ENCODE assay signal across 8 mouse cellular contexts in the genomic region with DNA sequence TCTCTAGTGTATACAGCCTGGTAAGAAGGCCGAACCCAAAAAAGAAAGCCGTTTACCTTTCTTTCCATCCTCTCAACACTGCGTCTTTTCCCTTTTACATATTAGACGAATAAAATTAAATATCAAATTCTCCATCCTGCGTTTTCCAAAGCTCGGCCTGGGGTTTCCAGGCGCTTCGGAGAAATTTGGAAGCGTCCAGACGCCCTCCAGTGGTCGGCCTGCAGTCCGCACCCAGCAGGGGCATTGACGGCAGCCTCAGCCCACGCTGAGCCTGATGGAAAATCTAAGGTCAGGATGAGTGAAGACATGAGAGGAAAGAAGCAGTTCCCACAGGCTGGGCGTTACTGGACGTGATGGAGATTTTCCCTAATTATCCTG. TPM values are rescaled to one million over a fixed set of nuclear protein-coding genes. Genes with fewer than 3 reads are reported as not detected.
DNase-seq lines count a peak whose midpoint lies in the region; ATAC-seq and TF ChIP-seq lines count a peak whose summit lies in the region.

No protein-coding gene starts in this region.

- no peak for TF ChIP-seq POLR2A in olfactory bulb, adult 2 months (IDR thresholded peaks at IDR 0.05; ENCODE audit: insufficient read depth, low read depth, low read length)

- H3K4me1 ChIP-seq in ES-E14 (ENCODE audit: control insufficient read depth in 2 of 2, insufficient read depth in 2 of 2, low read length in 2 of 2, poor library complexity in 1 of 2), result no peaks in the 10 kb centered on the region
- H3K4me1 ChIP-seq in forebrain, postnatal 0 days (ENCODE audit: insufficient read depth), result no peaks in the 10 kb centered on the region
- H3K4me1 ChIP-seq in lung, embryonic 14.5 days (ENCODE audit: insufficient read depth), result no peaks in the 10 kb centered on the region
- H3K4me1 ChIP-seq in olfactory bulb, adult 2 months (ENCODE audit: control insufficient read depth, insufficient read depth, low read length), result peaks cover 8% of the 10 kb centered on the region

- peak overlapping the region; percentile 92 for H3K4me2 ChIP-seq in forebrain, postnatal 0 days (ENCODE audit: low read depth)
- H3K4me2 ChIP-seq in lung, embryonic 14.5 days, result peak overlapping the region; percentile 99

- H3K9ac ChIP-seq in ES-E14 (ENCODE audit: insufficient read depth, low read depth, low read length, poor library complexity, severe bottlenecking), result no peak overlapping the region
- H3K9ac ChIP-seq in forebrain, postnatal 0 days, result peak overlapping the region; percentile 63
- peak overlapping the region; percentile 55 for H3K9ac ChIP-seq in lung, embryonic 14.5 days

- WGBS in forebrain, postnatal 0 days, result under 1% methylated on average over 16 of the region's 16 CpGs
- under 1% methylated on average over 16 of the region's 16 CpGs for WGBS in lung, embryonic 14.5 days
- under 1% methylated on average over 16 of the region's 16 CpGs for WGBS in olfactory bulb, adult 2 months

- in situ Hi-C loops in ES-E14 (cut with MboI; ENCODE audit: low sequenced_read_pairs in 2 of 2, unreplicated experiment in 2 of 2), result no loop called here

- no peaks in the 10 kb centered on the region for H3K9me3 ChIP-seq in ES-E14 (ENCODE audit: control insufficient read depth, insufficient read depth, low read depth, low read length)
- H3K9me3 ChIP-seq in forebrain, postnatal 0 days (ENCODE audit: low read length), result no peaks in the 10 kb centered on the region
- H3K9me3 ChIP-seq in lung, embryonic 14.5 days (ENCODE audit: low read depth, low read length), result no peaks in the 10 kb centered on the region

- H3K36me3 ChIP-seq in ES-E14 (ENCODE audit: control insufficient read depth, insufficient read depth, low read length, poor library complexity, severe bottlenecking), result no peaks in the 10 kb centered on the region
- no peaks in the 10 kb centered on the region for H3K36me3 ChIP-seq in forebrain, postnatal 0 days (ENCODE audit: insufficient read depth)
- H3K36me3 ChIP-seq in lung, embryonic 14.5 days (ENCODE audit: insufficient read depth), result no peaks in the 10 kb centered on the region

- intact Hi-C loops in heart, postnatal 25 days (cut with DNase I), result loop anchor here (5.0 kb wide), 1 partner anchor 102 kb away; no protein-coding TSS in a partner anchor

- peak; percentile 50 for DNase-seq in ES-E14 (ENCODE audit: low read depth, low spot score)
- DNase-seq in cerebellum, adult 18-20 months, result peak; percentile 60 to 69
- peak; percentile 90 for DNase-seq in forebrain, postnatal 0 days
- DNase-seq in heart, postnatal 25 days (ENCODE audit: low spot score), result peak; percentile 55
- peak; percentile 67 to 86 for DNase-seq in layer of hippocampus, adult 18-20 months (ENCODE audit: low spot score in 2 of 2)
- DNase-seq in lung, embryonic 14.5 days, result peak; percentile 96
- DNase-seq in thymus, postnatal 0 days (ENCODE audit: low spot score), result peak; percentile 23

- peak overlapping the region in 1 of 2 experiments; percentile 51; a peak in 2 of 4 replicates for H3K4me3 ChIP-seq in ES-E14 (ENCODE audit: insufficient read depth in 1 of 2, low read depth in 1 of 2, low read length in 2 of 2, poor library complexity in 1 of 2, severe bottlenecking in 1 of 2)
- H3K4me3 ChIP-seq in forebrain, postnatal 0 days (ENCODE audit: low read depth, low read length), result peak overlapping the region; percentile 70
- H3K4me3 ChIP-seq in lung, embryonic 14.5 days (ENCODE audit: low read depth, low read length), result peak overlapping the region; percentile 78
- H3K4me3 ChIP-seq in olfactory bulb, adult 2 months (ENCODE audit: insufficient read depth, low read depth, low read length), result peak overlapping the region; percentile 63

- peak; percentile 95 for TF ChIP-seq CTCF in forebrain, postnatal 0 days (IDR thresholded peaks at IDR 0.05; ENCODE audit: low read depth)
- peak; percentile 91 for TF ChIP-seq CTCF in lung, embryonic 14.5 days (IDR thresholded peaks at IDR 0.05; ENCODE audit: low read depth)
- peak; percentile 90 for TF ChIP-seq CTCF in olfactory bulb, adult 2 months (IDR thresholded peaks at IDR 0.05; ENCODE audit: insufficient read depth, low read depth, low read length)

- H3K27me3 ChIP-seq in forebrain, postnatal 0 days (ENCODE audit: insufficient read depth, low read length), result peaks cover 3% of the 10 kb centered on the region; the same call in 1 of the 2 replicates
- H3K27me3 ChIP-seq in lung, embryonic 14.5 days (ENCODE audit: insufficient read depth, low read length), result no peaks in the 10 kb centered on the region

- no peak overlapping the region for H3K27ac ChIP-seq in ES-E14 (ENCODE audit: insufficient read depth, low read depth, low read length, poor library complexity, severe bottlenecking)
- peak overlapping the region; percentile 2; the same call in 1 of the 2 replicates for H3K27ac ChIP-seq in forebrain, postnatal 0 days (ENCODE audit: low read depth, low read length)
- H3K27ac ChIP-seq in lung, embryonic 14.5 days (ENCODE audit: low read depth), result peak overlapping the region; percentile 61; the same call in 1 of the 2 replicates
- H3K27ac ChIP-seq in olfactory bulb, adult 2 months (ENCODE audit: insufficient read depth, low read depth, low read length), result no peak overlapping the region

- 0 out of 2 replicates have a peak, but pooled peaks have one; percentile 11 for ATAC-seq in forebrain, postnatal 0 days
- ATAC-seq in lung, embryonic 14.5 days (ENCODE audit: insufficient read depth), result no peak

TF ChIP-seq in ES-E14, 5 proteins besides CTCF, POLR2A, EP300 and RAD21:
- TF ChIP-seq CHD2 (IDR thresholded peaks at IDR 0.05; ENCODE audit: low read depth, low read length) (no peak), MAFK (IDR thresholded peaks at IDR 0.05; ENCODE audit: insufficient read depth, low read depth, low read length) (no peak), ZNF384 (IDR thresholded peaks at IDR 0.05; ENCODE audit: low read depth, low read length) (peak; percentile 4; the same call in 1 of the 2 replicates), ZC3H11A (IDR thresholded peaks at IDR 0.05; ENCODE audit: borderline replicate concordance, low read depth, low read length) (peak; percentile 70; the same call in 1 of the 2 replicates)

RNA-seq across cellular contexts. Expression of a gene that starts 3.0 kb away (rescaled TPM):
- 2.5 and 3.8 TPM in 2 replicates for total RNA-seq in ES-E14 (2012; rRNA removed)
- 7.0 and 7.4 TPM in 2 replicates for total RNA-seq in forebrain, postnatal 0 days (2014; rRNA removed)
- 15.0 and 27.0 TPM in 2 replicates for polyA plus RNA-seq in forebrain, postnatal 0 days (2015; fragmentation: Nextera tagmentation; extraction: Ambion mirVana)
- total RNA-seq in heart, postnatal 25 days (2021), result 10 to 100 TPM; 21.0 to 23.0 TPM
- total RNA-seq in layer of hippocampus, adult 18-20 months (2021), result 1 to 10 TPM; 8.2 to 9.8 TPM
- 14.8 and 15.5 TPM in 2 replicates for polyA plus RNA-seq in lung, embryonic 14.5 days (2014; fragmentation: Nextera tagmentation; extraction: Ambion mirVana)
- polyA plus RNA-seq in olfactory bulb, adult 2 months (2012; ENCODE audit: insufficient read depth, insufficient read length, low replicate concordance, missing spikeins), result not detected in 2 replicates
- 3.2 and 3.5 TPM in 2 replicates for polyA plus RNA-seq in thymus, postnatal 0 days (2015; fragmentation: Nextera tagmentation; extraction: Ambion mirVana)

Comparison
In these comparisons a context has a peak if more than half of its experiments do, and no peak if none do; other contexts are left out.
1. DNase-seq: peak in every context shown above with its lines; median percentile 96 in lung, embryonic 14.5 days; 90 in forebrain, postnatal 0 days; 76 in layer of hippocampus, adult 18-20 months; 64 in cerebellum, adult 18-20 months; 55 in heart, postnatal 25 days; 50 in ES-E14; 23 in thymus, postnatal 0 days.
2. H3K27ac ChIP-seq: peak in forebrain, postnatal 0 days (single experiment) and lung, embryonic 14.5 days (single experiment); none in ES-E14 (single experiment) and olfactory bulb, adult 2 months (single experiment).
3. Peak in every context shown above with its lines, with median percentiles within 50 percentile points of each other: CTCF ChIP-seq.